Mouse (Mus musculus) embryonic fibroblast, embryonic 13.5 days (primary cell): Measurements from ENCODE around the gene Copz2. TPM values are rescaled to one million over a fixed set of nuclear protein-coding genes. Genes with fewer than 3 reads are reported as not detected.

Experiments
- H3K27ac ChIP-seq: 2 replicates; pipeline ENCODE4 v1.5.1; 2012; ENCODE audit warnings: low read length, control low read depth, inconsistent platforms; ENCODE audit not compliant: insufficient read depth
- H3K4me1 ChIP-seq: 2 replicates; pipeline ENCODE4 v1.6.1; 2011; ENCODE audit warnings: low read length; ENCODE audit not compliant: control insufficient read depth, insufficient read depth
- H3K4me3 ChIP-seq: 2 replicates; pipeline ENCODE4 v1.5.1; 2011; ENCODE audit warnings: mild to moderate bottlenecking, control low read depth, low read length; ENCODE audit not compliant: insufficient read depth
- CTCF ChIP-seq: IDR thresholded peaks from 2 replicates; pipeline ENCODE4 v1.5.1; 2011; ENCODE audit warnings: mild to moderate bottlenecking, control low read depth, low read length, moderate library complexity, borderline replicate concordance; ENCODE audit not compliant: insufficient read depth
- POLR2A ChIP-seq: IDR thresholded peaks from 2 replicates; pipeline ENCODE4 v1.6.1; 2011; ENCODE audit warnings: low read depth, mild to moderate bottlenecking, control low read depth, low read length, moderate library complexity
- polyA plus RNA-seq: library from polyadenylated mRNA; stranded (reverse); fragments of >200 nt; gene quantifications from 2 replicates; pipeline ENCODE4 v1.2.4, GENCODE M21; 2011; ENCODE audit warnings: low read depth; ENCODE audit not compliant: missing spikeins, insufficient read length

Gene Copz2
- polyA plus RNA-seq, 1 experiment = 187 TPM

DNA sequence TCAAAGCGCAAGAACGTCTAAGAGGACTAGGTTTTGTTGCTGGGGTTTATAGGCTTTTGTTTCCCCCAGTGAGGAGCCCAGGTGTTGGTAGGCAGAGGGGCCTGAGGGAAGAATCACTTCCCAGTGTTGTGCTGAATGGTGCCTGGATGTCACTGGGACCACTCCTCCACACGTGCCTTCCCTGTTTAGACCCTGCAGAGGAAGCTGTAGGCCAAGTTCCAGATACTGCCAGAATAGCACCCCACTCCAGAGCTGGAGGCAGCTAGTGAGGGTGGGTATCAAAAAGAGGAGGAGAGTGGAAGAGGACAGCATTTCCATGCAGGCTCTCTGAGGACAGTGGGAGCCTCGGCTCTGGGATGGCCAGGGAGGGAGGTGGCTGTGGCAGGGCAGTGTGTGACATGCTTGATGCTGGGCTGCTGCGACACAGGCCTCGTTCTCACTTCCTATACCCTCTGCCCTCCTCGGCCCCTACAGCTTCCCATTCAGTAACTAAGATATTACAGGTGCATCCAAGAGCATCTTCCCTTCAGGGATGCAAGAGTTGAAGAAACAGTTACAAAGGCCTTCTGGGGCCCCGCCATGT is 31.5 kb upstream of the Copz2 start:
- Histone ChIP-seq H3K4me1 (no peaks in the 10 kb centered on the region), H3K27ac (no peak overlapping the region), H3K4me3 (no peak overlapping the region)
- no peak for TF ChIP-seq CTCF
- no peak for TF ChIP-seq POLR2A

- Histone ChIP-seq H3K4me1 (peaks cover 9% of the 10 kb centered on the region), H3K4me3 (peak overlapping the region; percentile 9), H3K27ac (peak overlapping the region; percentile 92)
- TF ChIP-seq CTCF = no peak
- TF ChIP-seq POLR2A = 0 out of 2 replicates have a peak, but pooled peaks have one; percentile 35
These were observed 27.7 kb upstream of the Copz2 start for GRCm38 (mm10) chr11:96821956-96822355.

- peaks cover 9% of the 10 kb centered on the region for H3K4me1 ChIP-seq
- peak overlapping the region; percentile 92 for H3K27ac ChIP-seq
- TF ChIP-seq CTCF (no peak), POLR2A (peak; percentile 68)
- peak overlapping the region; percentile 55 for H3K4me3 ChIP-seq
These were observed 26.8 kb upstream of the Copz2 start for GRCm38 (mm10) chr11:96822675-96823470.

DNA sequence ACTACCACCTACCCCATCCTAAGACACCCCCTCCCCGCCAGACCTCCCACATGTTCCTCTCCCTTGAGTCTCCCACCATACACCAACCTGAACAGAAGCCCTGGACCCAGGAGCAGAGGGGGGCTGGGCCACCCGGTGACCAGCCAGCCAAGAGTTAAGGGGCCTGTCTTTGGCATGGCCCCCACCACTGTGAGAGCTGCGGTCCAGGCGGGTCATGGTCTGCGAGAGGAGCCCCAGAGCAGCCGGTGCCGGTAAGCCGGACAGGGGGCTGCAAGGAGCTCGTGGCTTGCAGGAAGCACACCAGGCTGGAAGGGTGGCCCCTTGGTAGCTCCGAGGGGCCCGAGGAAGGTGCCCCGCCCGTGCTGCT is 26.2 kb upstream of the Copz2 start:
- no peak for TF ChIP-seq CTCF
- TF ChIP-seq POLR2A = no peak; the same call in 1 of the 2 replicates
- H3K27ac ChIP-seq = peak overlapping the region; percentile 87
- H3K4me1 ChIP-seq = peaks cover 9% of the 10 kb centered on the region
- peak overlapping the region; percentile 55 for H3K4me3 ChIP-seq

- Histone ChIP-seq H3K27ac (peak overlapping the region; percentile 94), H3K4me1 (peaks cover 9% of the 10 kb centered on the region), H3K4me3 (peak overlapping the region; percentile 55)
- TF ChIP-seq POLR2A = peak; percentile 71
- no peak for TF ChIP-seq CTCF
These were observed 25.5 kb upstream of the Copz2 start for GRCm38 (mm10) chr11:96823880-96824782.

DNA sequence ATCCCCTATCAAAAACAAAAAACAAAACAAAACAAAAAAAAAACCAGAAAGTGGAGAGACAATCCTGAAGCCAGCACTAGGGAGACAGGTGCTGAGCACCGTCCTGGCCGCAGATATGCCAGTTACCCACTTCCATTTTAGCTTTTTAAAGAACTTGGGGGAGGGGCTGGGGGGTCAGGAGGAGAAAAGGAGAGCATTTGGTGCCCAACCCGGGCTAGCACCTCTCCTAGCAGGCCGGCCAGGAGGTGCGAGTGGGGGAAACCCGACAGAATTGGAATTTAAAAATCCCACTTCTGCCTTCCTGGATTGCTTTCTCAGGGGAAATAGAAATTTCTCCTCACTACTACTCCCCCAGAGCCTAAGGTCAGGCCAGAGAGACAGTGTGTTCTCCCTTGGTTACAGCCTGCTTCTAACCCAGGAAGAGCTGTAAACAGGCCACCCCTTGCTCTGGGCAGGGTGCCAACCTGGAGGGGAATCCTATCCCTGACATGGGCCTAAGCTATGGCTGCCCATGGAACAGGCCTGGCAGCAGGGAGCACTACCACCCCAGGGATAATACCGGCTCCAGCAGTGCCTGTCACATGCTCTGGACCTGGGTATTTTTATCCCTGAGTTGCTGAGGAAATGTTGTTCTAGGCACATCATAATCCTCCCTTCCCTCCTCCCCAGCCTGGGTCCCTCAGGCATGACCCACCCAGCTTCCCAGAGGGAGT is 24.7 kb upstream of the Copz2 start:
- Histone ChIP-seq H3K4me3 (peak overlapping the region; percentile 40), H3K4me1 (peaks cover 9% of the 10 kb centered on the region), H3K27ac (peak overlapping the region; percentile 94)
- no peak for TF ChIP-seq CTCF
- no peak for TF ChIP-seq POLR2A

DNA sequence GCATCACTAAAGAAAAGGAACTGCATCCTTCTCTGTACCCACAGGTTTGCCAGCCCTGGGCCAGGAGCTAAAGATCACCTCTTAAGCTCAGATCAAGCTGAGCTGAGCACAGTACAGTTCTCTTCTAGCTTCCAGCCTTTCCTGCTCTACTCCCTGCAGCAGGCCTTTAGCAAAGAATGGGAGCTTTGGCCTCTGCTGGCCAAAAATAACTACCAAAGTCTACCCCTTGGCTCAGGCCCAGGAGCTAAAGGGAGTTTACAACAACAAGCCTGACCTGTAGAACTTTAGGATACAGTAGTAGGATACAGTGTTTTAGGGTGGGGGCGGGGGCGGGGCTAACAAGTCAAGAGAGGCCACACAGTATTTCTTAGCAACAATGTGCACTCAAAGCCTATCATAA is 23.2 kb upstream of the Copz2 start:
- TF ChIP-seq CTCF (no peak), POLR2A (no peak)
- Histone ChIP-seq H3K4me1 (peaks cover 9% of the 10 kb centered on the region), H3K4me3 (peak overlapping the region; percentile 40), H3K27ac (peak overlapping the region; percentile 94; the same call in 1 of the 2 replicates)

GRCm38 (mm10) chr11:96827062-96827581 is 22.5 kb upstream of the Copz2 start:
- Histone ChIP-seq H3K27ac (no peak overlapping the region), H3K4me3 (peak overlapping the region; percentile 40), H3K4me1 (peaks cover 9% of the 10 kb centered on the region)
- TF ChIP-seq POLR2A = no peak

DNA sequence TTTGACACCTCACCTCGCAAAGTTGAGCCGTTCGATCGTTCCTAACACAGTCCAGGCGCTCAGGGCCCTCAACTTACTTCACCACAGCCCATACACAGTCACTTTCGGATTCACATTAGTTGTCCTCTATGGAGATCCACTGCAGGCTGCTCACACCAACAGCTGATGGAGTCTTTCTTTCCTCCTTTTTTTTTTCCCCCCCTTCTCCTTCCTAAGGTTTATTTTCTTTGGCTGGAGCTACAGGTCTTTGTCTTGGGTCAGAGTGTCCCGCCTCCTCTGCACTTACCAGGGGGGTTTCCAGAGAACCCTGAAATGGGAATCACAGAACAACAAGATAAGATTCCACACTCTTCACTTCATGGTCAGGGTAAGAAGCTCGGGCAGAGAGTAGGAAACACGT is 21.8 kb upstream of the Copz2 start:
- Histone ChIP-seq H3K4me1 (peaks cover 9% of the 10 kb centered on the region), H3K4me3 (peak overlapping the region; percentile 40), H3K27ac (0 out of 2 replicates have a peak overlapping the region, but pooled peaks have one; percentile 18)
- TF ChIP-seq CTCF = no peak
- 0 out of 2 replicates have a peak, but pooled peaks have one; percentile 16 for TF ChIP-seq POLR2A
